Mouse (Mus musculus) bone marrow, adult 2 months (tissue): ENCODE measurements at regions not wholly inside any gene's neighbourhood (a gene's known extent, or its start where the extent isn't known, plus 50 kb on each side); places are given as distances from the start of the nearest gene placed in this dataset.

Experiments used
- CTCF ChIP-seq: fragments of 200-500 bp; IDR thresholded peaks from 2 replicates; pipeline ENCODE4 v1.5.1; 2011; ENCODE audit warnings: low read length, control low read depth; ENCODE audit not compliant: control insufficient read depth, insufficient read depth
- POLR2A ChIP-seq: fragments of 200-500 bp; IDR thresholded peaks from 2 replicates; pipeline ENCODE4 v1.6.1; 2011; ENCODE audit warnings: low read depth, mild to moderate bottlenecking, control low read depth, low read length, borderline replicate concordance; ENCODE audit not compliant: control insufficient read depth

DNA sequence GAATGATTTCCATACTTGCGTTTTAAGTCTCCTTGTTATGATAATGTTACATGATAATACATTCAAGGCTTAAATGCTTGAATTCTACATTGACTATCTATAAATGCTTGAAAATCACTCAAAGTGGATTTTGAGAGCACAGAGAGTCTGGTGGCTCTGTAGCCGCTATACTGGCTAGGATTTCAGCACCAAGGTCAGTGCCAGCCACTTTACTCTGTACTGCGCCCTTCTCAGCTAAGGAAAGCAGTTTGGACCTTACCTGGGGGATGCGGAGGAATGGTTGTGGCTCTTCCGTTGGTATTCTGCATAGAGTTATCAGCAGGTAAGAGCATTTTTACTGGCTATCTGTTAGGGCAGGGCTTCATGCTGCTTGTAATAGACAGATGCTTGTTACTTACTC, 94.3 kb downstream of the Med10 start:
- TF ChIP-seq POLR2A (no peak), CTCF (no peak)
